Mouse (Mus musculus): ENCODE data around the gene Tsga10ip. TPM values are rescaled to one million over a fixed set of nuclear protein-coding genes. Genes with fewer than 3 reads are reported as not detected.

Gene Tsga10ip
- polyA plus RNA-seq, 1 experiment from 2014 or later = 0.39 TPM

DNA sequence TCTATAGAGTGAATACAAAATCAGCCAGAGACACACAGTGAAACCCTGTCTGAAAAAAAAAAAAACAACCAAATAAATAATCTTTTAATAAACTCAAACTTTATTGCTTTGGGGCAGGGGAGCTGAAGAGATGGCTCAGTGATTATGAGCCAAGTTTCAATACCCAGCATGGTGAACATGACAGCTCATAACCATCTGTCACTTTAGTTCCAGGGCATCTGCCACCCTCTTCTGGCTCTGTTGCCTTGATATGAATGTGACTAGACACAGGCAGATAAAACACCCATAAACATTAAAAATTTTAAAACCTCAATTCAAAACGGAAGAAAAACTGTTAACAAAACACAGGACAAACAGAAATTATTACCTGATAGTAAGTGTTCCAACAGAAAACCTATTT, 24.9 kb downstream of the Tsga10ip start:
- WGBS = 87% methylated on average over 1 of the region's 1 CpGs
- Histone ChIP-seq H3K36me3 (ENCODE audit: poor library complexity, severe bottlenecking) (peaks cover 81% of the 10 kb centered on the region), H3K9ac (no peak overlapping the region), H3K4me3 (no peak overlapping the region), H3K4me2 (no peak overlapping the region), H3K27me3 (no peaks in the 10 kb centered on the region), H3K9me3 (replicated peaks) (no peaks in the 10 kb centered on the region), H3K4me1 (no peaks in the 10 kb centered on the region), H3K27ac (no peak overlapping the region)
- no peak for ATAC-seq

DNA sequence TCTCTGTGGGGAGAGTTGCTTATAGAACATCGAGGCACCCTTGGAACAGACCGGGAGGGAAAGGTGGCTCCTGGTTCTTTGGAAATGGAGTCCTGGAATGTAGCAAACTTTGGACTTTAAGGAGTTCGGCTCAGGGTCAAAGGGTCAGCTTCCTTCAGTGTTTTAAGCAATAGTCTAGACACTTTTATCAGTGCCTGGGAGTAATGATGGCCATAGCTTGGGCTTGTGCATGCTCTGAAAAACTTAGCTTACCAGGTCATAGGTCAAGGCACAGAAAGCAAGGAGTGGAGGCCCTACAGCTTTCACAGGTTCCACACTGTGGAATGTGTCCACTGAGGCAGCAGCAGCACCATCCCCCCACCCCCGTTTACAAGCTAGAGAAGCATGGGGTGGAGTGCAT, 27.6 kb downstream of the Tsga10ip start:
- Histone ChIP-seq H3K27me3 (no peaks in the 10 kb centered on the region), H3K9me3 (replicated peaks) (no peaks in the 10 kb centered on the region), H3K4me1 (no peaks in the 10 kb centered on the region), H3K4me2 (no peak overlapping the region), H3K36me3 (ENCODE audit: poor library complexity, severe bottlenecking) (peaks cover 78% of the 10 kb centered on the region), H3K4me3 (no peak overlapping the region), H3K27ac (no peak overlapping the region), H3K9ac (no peak overlapping the region)
- 81% methylated on average over 4 of the region's 4 CpGs for WGBS
- ATAC-seq = no peak

DNA sequence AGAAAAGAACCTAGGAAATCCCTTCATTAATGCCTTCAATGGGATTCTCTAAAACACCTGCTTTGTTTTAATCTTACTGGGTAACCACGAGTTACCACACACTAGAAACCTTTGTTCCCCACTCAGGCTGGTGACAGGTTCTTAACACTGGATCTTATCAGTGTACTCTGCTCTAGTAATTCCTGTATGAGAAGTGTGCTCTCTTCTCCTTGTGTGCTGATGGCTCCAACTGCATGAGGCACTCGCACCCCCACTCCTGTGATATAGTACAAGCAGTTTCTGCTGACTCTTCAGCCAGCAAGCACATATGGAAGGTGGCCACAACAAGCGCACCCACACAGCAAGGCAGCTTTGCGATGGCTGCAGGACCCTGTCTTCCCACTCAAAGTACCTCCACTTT, 28.1 kb downstream of the Tsga10ip start:
- Histone ChIP-seq H3K4me1 (no peaks in the 10 kb centered on the region), H3K4me2 (no peak overlapping the region), H3K4me3 (no peak overlapping the region), H3K27me3 (no peaks in the 10 kb centered on the region), H3K9ac (no peak overlapping the region), H3K36me3 (ENCODE audit: poor library complexity, severe bottlenecking) (peaks cover 78% of the 10 kb centered on the region), H3K9me3 (replicated peaks) (no peaks in the 10 kb centered on the region), H3K27ac (no peak overlapping the region)
- WGBS = 78% methylated on average over 4 of the region's 4 CpGs
- ATAC-seq = no peak

DNA sequence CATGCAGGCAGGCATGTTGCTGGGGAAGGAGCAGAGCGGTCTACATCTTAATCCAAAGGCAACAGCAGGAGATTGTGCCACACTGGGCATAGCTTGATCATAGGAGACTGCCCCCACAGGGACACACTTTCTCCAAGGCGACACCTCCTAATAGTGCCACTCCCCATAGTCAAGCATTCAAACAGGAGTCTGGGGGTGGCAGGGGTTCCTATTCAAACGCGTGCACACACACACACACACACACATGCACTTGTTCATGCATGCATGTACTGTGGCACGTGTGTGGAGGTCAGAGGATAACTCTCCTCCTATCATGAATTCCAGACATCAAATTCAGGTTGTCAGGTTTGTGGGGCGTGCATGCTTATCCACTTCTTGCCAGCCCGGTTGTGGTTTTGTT, 29.6 kb downstream of the Tsga10ip start:
- Histone ChIP-seq H3K4me2 (no peak overlapping the region), H3K4me3 (no peak overlapping the region), H3K36me3 (ENCODE audit: poor library complexity, severe bottlenecking) (peaks cover 76% of the 10 kb centered on the region), H3K9me3 (replicated peaks) (no peaks in the 10 kb centered on the region), H3K9ac (no peak overlapping the region), H3K27me3 (no peaks in the 10 kb centered on the region), H3K27ac (no peak overlapping the region), H3K4me1 (peaks cover 11% of the 10 kb centered on the region)
- ATAC-seq = no peak
- WGBS = 94% methylated on average over 7 of the region's 7 CpGs

DNA sequence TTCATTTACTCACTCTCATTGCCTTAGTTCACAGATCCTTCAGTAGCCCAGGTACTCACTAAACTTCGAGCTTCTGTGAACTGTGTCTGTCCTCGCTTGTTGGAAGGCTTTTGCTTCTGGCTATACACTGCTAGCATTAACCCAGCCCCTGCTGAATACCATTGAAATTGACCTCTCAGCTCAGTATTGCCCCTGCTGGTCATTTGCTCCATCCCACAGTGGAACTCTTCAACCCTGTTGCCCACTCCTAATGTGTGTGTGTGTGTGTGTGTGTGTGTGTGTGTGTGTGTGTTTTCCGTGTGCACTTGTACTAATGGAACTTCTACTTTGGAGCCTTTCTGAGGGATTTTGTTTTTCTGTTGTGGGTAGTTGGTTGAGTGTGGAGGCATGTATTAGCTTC, 31.4 kb downstream of the Tsga10ip start:
- H3K36me3 ChIP-seq (ENCODE audit: poor library complexity, severe bottlenecking) = peaks cover 63% of the 10 kb centered on the region

DNA sequence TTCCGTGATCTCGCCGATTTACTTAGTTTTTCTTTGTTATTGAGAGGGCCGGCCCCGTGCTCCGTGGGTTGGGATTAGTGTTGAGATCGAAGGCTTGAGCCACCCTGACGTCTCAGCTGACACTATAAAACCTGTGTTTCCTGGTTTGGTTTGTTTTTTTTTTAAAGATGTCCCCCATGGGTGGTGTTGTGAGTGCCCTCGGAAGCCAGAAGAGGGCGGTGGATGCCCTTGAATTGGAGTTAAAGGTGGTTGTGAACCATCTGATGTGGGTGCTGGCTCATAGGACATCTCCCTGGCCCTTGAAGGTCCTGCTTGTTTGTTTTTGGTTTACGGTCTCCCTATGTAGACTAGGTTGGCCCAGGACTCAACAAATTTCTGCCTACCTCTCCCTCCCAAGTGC, 34.9 kb downstream of the Tsga10ip start:
- Histone ChIP-seq H3K4me2 (peak overlapping the region; percentile 91), H3K4me1 (peaks cover 23% of the 10 kb centered on the region), H3K27me3 (no peaks in the 10 kb centered on the region), H3K9me3 (replicated peaks) (no peaks in the 10 kb centered on the region), H3K4me3 (peak overlapping the region; percentile 98), H3K27ac (peak overlapping the region; percentile 93; the same call in 1 of the 2 replicates), H3K36me3 (ENCODE audit: poor library complexity, severe bottlenecking) (peaks cover 67% of the 10 kb centered on the region), H3K9ac (peak overlapping the region; percentile 92)
- no peak for ATAC-seq
- WGBS = 10% methylated on average over 11 of the region's 11 CpGs

More for the DNA sequence above, 31.4 kb downstream of the Tsga10ip start:
- ATAC-seq = no peak
- Histone ChIP-seq H3K9ac (no peak overlapping the region), H3K27me3 (no peaks in the 10 kb centered on the region), H3K27ac (no peak overlapping the region), H3K9me3 (replicated peaks) (no peaks in the 10 kb centered on the region), H3K4me2 (no peak overlapping the region), H3K4me1 (peaks cover 17% of the 10 kb centered on the region), H3K4me3 (no peak overlapping the region)
- WGBS = 90% methylated on average over 3 of the region's 3 CpGs

DNA sequence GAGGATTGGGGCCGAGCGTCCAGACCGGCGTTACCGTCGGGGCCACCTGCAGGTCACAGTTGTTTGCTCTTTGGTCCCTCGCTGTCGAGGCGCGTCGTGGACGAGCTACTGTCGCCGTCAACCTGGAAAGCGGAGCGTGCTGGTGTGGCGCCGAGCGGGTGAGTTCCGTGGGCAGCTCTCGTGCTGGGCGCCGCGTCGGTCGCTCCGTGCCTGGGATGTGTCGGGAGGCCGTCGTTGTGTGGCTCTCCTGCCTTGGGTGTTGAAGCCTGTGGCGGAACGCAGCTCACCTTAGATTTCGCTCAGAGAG, 35.3 kb downstream of the Tsga10ip start, which contains the start of gene Banf1:
Gene Banf1, minus strand, starts transcription at position 116 of the 307 bp plus-strand sequence.
- Histone ChIP-seq H3K4me1 (peaks cover 23% of the 10 kb centered on the region), H3K9ac (peak within 1 kb of the TSS; percentile 92), H3K4me2 (peak within 1 kb of the TSS; percentile 91), H3K4me3 (peak within 1 kb of the TSS; percentile 98), H3K27ac (peak within 1 kb of the TSS; percentile 93), H3K9me3 (replicated peaks) (no peaks in the 10 kb centered on the region), H3K36me3 (ENCODE audit: poor library complexity, severe bottlenecking) (peaks cover 62% of the 10 kb centered on the region), H3K27me3 (no peaks in the 10 kb centered on the region)
- 0% methylated on average over 33 of the region's 33 CpGs for WGBS
- no peak for ATAC-seq

DNA sequence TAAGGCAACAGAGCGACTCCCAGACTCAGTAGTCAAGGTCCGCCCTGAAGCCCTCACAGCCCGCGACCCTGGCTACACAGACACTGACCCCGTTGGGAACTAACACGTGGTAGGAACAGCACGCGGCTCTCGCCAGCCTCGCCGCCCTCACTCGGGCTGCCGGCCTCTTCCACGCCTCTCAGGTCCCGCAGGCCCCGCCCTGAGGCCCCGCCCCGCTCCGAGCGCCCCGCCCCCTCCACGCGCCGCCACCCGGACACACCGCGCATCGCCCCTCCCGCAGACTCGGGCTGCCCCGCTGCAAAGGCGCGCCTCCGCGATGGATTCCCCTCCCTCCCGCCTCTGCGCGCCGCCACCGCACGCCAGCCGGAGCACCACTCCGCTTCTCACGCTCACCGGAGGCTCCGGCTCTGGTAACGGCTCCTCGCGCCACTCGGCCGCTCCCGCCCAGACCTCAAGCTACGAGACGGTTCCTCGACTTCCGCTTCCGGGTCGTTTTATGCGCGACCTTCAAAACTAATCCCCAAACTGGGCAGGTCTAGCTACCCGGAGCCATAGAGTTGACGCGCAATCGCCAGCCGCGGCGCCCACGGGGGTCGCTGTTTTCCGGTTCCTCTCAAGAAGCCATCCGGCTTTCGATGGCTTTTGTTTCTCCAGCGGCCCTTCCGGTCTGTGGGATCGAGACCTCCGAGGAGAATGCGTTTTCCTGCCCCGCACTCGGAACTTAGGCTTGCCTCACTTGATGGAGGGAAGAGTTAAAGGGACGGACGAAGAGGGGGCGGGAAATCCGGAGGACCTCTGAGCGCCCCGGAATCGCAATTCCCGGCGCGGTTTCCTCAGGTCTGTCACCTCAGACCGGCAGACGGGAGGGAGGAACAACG, 35.9 kb downstream of the Tsga10ip start, which contains the start of gene Eif1ad:
Gene Eif1ad, plus strand, starts transcription at position 567 of the 878 bp plus-strand sequence.
- Histone ChIP-seq H3K9me3 (replicated peaks) (no peaks in the 10 kb centered on the region), H3K9ac (peak within 1 kb of the TSS; percentile 92), H3K27me3 (no peaks in the 10 kb centered on the region), H3K36me3 (ENCODE audit: poor library complexity, severe bottlenecking) (peaks cover 56% of the 10 kb centered on the region), H3K4me1 (peaks cover 23% of the 10 kb centered on the region), H3K4me3 (peak within 1 kb of the TSS; percentile 98), H3K27ac (peak within 1 kb of the TSS; percentile 93), H3K4me2 (peak within 1 kb of the TSS; percentile 91)
- under 1% methylated on average over 76 of the region's 92 CpGs for WGBS
- peak; percentile 97 for ATAC-seq

DNA sequence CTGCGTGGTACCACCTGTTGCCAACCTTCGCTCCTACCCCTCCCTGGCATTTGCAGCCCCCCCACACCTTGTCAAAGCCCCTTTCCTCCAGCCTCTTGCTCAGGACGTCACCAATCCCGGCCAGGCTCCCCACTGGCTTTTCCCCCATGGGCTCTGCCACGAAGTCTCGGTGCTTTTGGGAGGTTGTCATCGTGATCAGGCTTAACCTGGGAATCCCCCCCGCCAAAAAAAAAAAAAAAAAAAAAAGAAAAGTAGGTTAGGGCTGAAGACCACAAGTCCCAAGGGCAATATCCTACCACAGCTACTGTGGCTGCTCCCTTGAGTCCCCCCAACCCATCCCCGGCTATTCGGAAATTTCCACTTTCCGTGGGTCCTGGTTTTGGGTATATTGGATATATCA, 36.6 kb downstream of the Tsga10ip start:
- Histone ChIP-seq H3K4me3 (peak overlapping the region; percentile 98), H3K9me3 (replicated peaks) (no peaks in the 10 kb centered on the region), H3K4me2 (peak overlapping the region; percentile 91), H3K27me3 (no peaks in the 10 kb centered on the region), H3K36me3 (ENCODE audit: poor library complexity, severe bottlenecking) (peaks cover 52% of the 10 kb centered on the region), H3K4me1 (peaks cover 23% of the 10 kb centered on the region), H3K27ac (peak overlapping the region; percentile 93; the same call in 1 of the 2 replicates), H3K9ac (peak overlapping the region; percentile 92)
- WGBS = 15% methylated on average over 11 of the region's 11 CpGs
- ATAC-seq = no peak

DNA sequence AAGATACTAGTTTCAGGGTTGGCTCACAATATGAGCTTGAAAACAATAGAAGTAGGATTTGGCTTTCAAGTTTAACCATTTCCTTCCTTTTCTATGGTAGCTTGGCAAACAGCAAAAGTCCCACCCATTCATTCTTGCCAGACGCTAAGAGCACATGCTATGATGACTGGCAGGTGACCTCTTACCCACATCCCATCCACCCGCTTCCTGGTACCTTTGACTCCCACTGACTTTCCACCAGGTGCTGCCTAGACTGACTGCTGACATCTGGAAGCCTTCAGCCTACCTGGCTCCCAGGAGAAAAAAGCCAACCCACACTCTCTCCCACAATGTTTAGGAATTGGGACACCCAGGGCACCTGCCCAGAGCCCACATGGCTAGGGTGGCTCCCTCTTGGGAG, 38.2 kb downstream of the Tsga10ip start:
- no peak for ATAC-seq
- WGBS = 97% methylated on average over 2 of the region's 2 CpGs
- Histone ChIP-seq H3K27ac (no peak overlapping the region), H3K27me3 (no peaks in the 10 kb centered on the region), H3K4me3 (no peak overlapping the region), H3K9ac (no peak overlapping the region), H3K9me3 (replicated peaks) (no peaks in the 10 kb centered on the region), H3K36me3 (ENCODE audit: poor library complexity, severe bottlenecking) (peaks cover 43% of the 10 kb centered on the region), H3K4me2 (no peak overlapping the region), H3K4me1 (peaks cover 23% of the 10 kb centered on the region)

DNA sequence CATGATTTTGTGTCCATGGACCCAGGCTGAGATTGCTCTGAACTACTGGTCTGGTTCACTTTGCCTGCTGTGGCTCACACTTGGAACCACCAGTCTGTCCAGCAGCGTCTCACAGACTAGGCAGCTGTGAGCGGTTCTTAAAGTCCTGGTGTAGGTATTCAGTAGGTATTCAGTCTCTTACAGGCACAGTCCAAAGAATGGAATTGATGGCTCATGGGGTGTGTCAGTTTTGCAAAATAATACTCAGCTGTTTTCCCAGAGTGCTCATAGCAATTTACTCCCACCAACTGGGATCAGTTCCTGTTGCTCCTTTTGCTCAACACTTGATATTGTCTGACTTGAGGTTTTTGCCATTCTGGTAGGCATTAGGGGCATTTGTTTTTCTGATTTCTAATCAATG, 40.1 kb downstream of the Tsga10ip start:
- Histone ChIP-seq H3K9me3 (replicated peaks) (no peaks in the 10 kb centered on the region), H3K4me2 (no peak overlapping the region), H3K27me3 (no peaks in the 10 kb centered on the region), H3K27ac (no peak overlapping the region), H3K36me3 (ENCODE audit: poor library complexity, severe bottlenecking) (peaks cover 31% of the 10 kb centered on the region), H3K9ac (no peak overlapping the region), H3K4me1 (peaks cover 8% of the 10 kb centered on the region), H3K4me3 (no peak overlapping the region)
- ATAC-seq = no peak
- 83% methylated on average over 2 of the region's 2 CpGs for WGBS

DNA sequence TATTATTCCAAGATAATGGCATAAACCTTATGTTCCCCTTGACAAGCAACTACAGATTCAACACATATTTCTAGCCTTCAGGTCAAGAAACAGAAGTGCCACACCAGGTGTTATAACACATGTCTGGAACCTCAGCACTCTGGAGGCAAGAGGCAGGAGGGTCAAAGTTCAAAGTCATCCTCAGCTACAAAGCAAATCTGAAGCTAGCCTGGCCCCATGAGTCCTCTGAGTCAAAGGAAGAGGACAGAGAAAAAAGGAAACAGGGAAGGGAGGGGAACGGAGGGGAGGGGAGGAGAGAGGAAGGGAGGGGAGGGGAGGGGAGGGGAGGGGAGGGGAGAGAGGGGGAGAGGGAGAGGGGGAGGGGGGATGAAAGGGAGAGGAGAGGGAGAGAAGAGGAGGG, 46.2 kb downstream of the Tsga10ip start:
- no peak for ATAC-seq
- Histone ChIP-seq H3K4me1 (no peaks in the 10 kb centered on the region), H3K27me3 (no peaks in the 10 kb centered on the region), H3K9me3 (replicated peaks) (no peaks in the 10 kb centered on the region), H3K36me3 (ENCODE audit: poor library complexity, severe bottlenecking) (peaks cover 6% of the 10 kb centered on the region; the same call in 1 of the 2 replicates), H3K27ac (no peak overlapping the region), H3K9ac (no peak overlapping the region), H3K4me2 (no peak overlapping the region), H3K4me3 (no peak overlapping the region)
- WGBS = no CpG with 5 or more reads among the region's 1 CpGs
